ENCODE assay signal across 8 mouse cellular contexts in genomic region chr11:114669651-114670168, GRCm38 (mm10). TPM values are rescaled to one million over a fixed set of nuclear protein-coding genes. Genes with fewer than 3 reads are reported as not detected.
DNase-seq lines count a peak whose midpoint lies in the region; TF ChIP-seq lines count a peak whose summit lies in the region.

No protein-coding gene starts in this region.

- no peak for TF ChIP-seq POLR2A in lung, adult 2 months (IDR thresholded peaks at IDR 0.05; ENCODE audit: borderline replicate concordance, extremely low read depth, low read depth, low read length)

- peak overlapping the region; percentile 96 for H3K27ac ChIP-seq in hindbrain, embryonic 10.5 days

- TF ChIP-seq CTCF in lung, adult 2 months (IDR thresholded peaks at IDR 0.05; ENCODE audit: insufficient read depth, low read length): no peak

- H3K36me3 ChIP-seq in hindbrain, embryonic 10.5 days: peaks cover 46% of the 10 kb centered on the region

- H3K9me3 ChIP-seq in hindbrain, embryonic 10.5 days: no peaks in the 10 kb centered on the region

- H3K27me3 ChIP-seq in hindbrain, embryonic 10.5 days (ENCODE audit: insufficient read depth, poor library complexity, severe bottlenecking): peaks cover 17% of the 10 kb centered on the region

- no peak for DNase-seq in lung, adult 2 months
- no peak for DNase-seq in lung, postnatal 14 days
- peak; percentile 45 for DNase-seq in ZHBTc4 (ENCODE audit: low read depth, low spot score)
- DNase-seq in hindbrain, embryonic 10.5 days (ENCODE audit: low spot score): no peak
- DNase-seq in lung, postnatal 4 days: peak; percentile 33 to 47
- no peak for DNase-seq in ovary, postnatal 10 days (ENCODE audit: low spot score)
- DNase-seq in right cerebral cortex, postnatal 25 days: no peak
- no peak for DNase-seq in layer of hippocampus, adult 8-10 months (ENCODE audit: low spot score in 2 of 2)

- WGBS in lung, adult 2 months: 7% methylated on average over 12 of the region's 12 CpGs
- 27% methylated on average over 12 of the region's 12 CpGs for WGBS in hindbrain, embryonic 10.5 days

- H3K4me1 ChIP-seq in lung, adult 2 months (ENCODE audit: control insufficient read depth, insufficient read depth, low read length): peaks cover 13% of the 10 kb centered on the region
- H3K4me1 ChIP-seq in hindbrain, embryonic 10.5 days (replicated peaks): peaks cover 31% of the 10 kb centered on the region

- H3K4me3 ChIP-seq in lung, adult 2 months (replicated peaks; ENCODE audit: extremely low read depth, low read depth, low read length): peak overlapping the region; percentile 17
- peak overlapping the region; percentile 93 for H3K4me3 ChIP-seq in hindbrain, embryonic 10.5 days

RNA-seq across cellular contexts. Expression of gene Rpl38, which starts 1.4 kb away (rescaled TPM):
- 390 and 404 TPM in 2 replicates for polyA plus RNA-seq in lung, adult 2 months (2012; rRNA removed)
- polyA plus RNA-seq in hindbrain, embryonic 10.5 days (2016; fragmentation: Nextera tagmentation; extraction: Ambion mirVana): 959 and 1,042 TPM in 2 replicates
- 1,000 to 10,000 TPM in 2 of 4 experiments, 100 to 1,000 TPM in 2; 690 to 1,011 (median 866) TPM for total RNA-seq in layer of hippocampus, adult 8-10 months (2022)

RNA-seq across cellular contexts. Expression of gene Ttyh2, which starts 5.5 kb away (rescaled TPM):
- 19.0 and 20.8 TPM in 2 replicates for polyA plus RNA-seq in lung, adult 2 months (2012; rRNA removed)
- 15.6 and 15.9 TPM in 2 replicates for polyA plus RNA-seq in hindbrain, embryonic 10.5 days (2016; fragmentation: Nextera tagmentation; extraction: Ambion mirVana)
- 10 to 100 TPM; 29.9 to 38.8 (median 36.2) TPM for total RNA-seq in layer of hippocampus, adult 8-10 months (2022)

RNA-seq across cellular contexts. Expression of gene Dnaic2, which starts 57.5 kb away (rescaled TPM):
- polyA plus RNA-seq in lung, adult 2 months (2012; rRNA removed): 10.5 and 13.3 TPM in 2 replicates
- 4.0 and 6.3 TPM in 2 replicates for polyA plus RNA-seq in hindbrain, embryonic 10.5 days (2016; fragmentation: Nextera tagmentation; extraction: Ambion mirVana)
- 1 to 10 TPM; 1.9 to 2.6 (median 2.2) TPM for total RNA-seq in layer of hippocampus, adult 8-10 months (2022)

Comparison
In these comparisons a context has a peak if more than half of its experiments do, and no peak if none do; other contexts are left out.
1. DNase-seq: peak in ZHBTc4 (single experiment) and lung, postnatal 4 days (2 of 2); none in lung, adult 2 months (single experiment), lung, postnatal 14 days (single experiment), hindbrain, embryonic 10.5 days (single experiment), ovary, postnatal 10 days (single experiment), right cerebral cortex, postnatal 25 days (single experiment) and layer of hippocampus, adult 8-10 months (0 of 2).